Mouse (Mus musculus) brain, embryonic 14.5 days (tissue): ENCODE data around the gene Vps16.

Experiments used
- CTCF ChIP-seq: fragments of 200-500 bp; IDR thresholded peaks from 2 replicates; pipeline ENCODE4 v1.5.1; 2012; ENCODE audit warnings: inconsistent platforms, mild to moderate bottlenecking, moderate library complexity, borderline replicate concordance; ENCODE audit not compliant: insufficient read depth, insufficient read length; ENCODE audit errors: extremely low read depth
- POLR2A ChIP-seq: fragments of 200-500 bp; IDR thresholded peaks from 2 replicates; pipeline ENCODE4 v1.6.1; 2012; ENCODE audit warnings: mild to moderate bottlenecking, inconsistent platforms, borderline replicate concordance; ENCODE audit not compliant: poor library complexity, insufficient read depth, insufficient read length, severe bottlenecking; ENCODE audit errors: extremely low read depth

DNA sequence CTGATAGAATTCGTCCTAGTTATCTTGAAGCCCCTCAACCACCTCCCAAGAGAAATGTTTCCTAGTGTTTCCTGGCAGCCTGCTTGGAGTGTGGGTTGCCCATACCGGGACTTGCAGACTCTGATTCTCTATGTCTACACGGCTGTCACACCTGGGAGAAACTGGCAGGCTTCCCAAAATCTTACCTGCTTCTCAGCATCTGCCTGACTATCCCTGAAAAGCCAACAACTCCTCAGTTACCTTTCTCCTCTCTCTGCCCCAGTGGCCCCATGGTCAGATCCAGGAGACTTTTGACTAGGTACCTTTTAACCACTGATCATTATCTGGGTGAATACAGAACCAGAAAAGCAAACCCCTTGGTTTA is 27.6 kb downstream of the Vps16 start:
- TF ChIP-seq CTCF, result no peak
- no peak for TF ChIP-seq POLR2A
